ENCODE assay signal across 14 mouse cellular contexts in genomic region chr15:78309865-78310264, GRCm38 (mm10).
"Had no signal": no experiment of that assay in that cellular context is flagged by ENCODE, and none has a peak within 500 bp of the region (broad histone marks: within the 10 kb centered on the region; RNA-seq: fewer than 3 reads in every experiment).

No protein-coding gene starts in this region.

- H3K27me3 ChIP-seq: kidney, embryonic 15.5 days; neural tube, embryonic 15.5 days had no signal

- H3K4me1 ChIP-seq: neural tube, embryonic 15.5 days had no signal

- H3K4me2 ChIP-seq: kidney, embryonic 15.5 days; liver, embryonic 11.5 days; liver, embryonic 15.5 days; neural tube, embryonic 15.5 days had no signal

- ATAC-seq: lung, postnatal 0 days had no signal

- H3K9me3 ChIP-seq: kidney, embryonic 15.5 days; limb, embryonic 10.5 days; liver, embryonic 15.5 days; neural tube, embryonic 15.5 days had no signal

- H3K36me3 ChIP-seq: kidney, embryonic 15.5 days; limb, embryonic 10.5 days; liver, embryonic 15.5 days; neural tube, embryonic 15.5 days had no signal

- H3K27ac ChIP-seq: kidney, embryonic 15.5 days; limb, embryonic 10.5 days; liver, embryonic 15.5 days; neural tube, embryonic 15.5 days had no signal

- H3K9ac ChIP-seq: kidney, embryonic 15.5 days; liver, embryonic 15.5 days; neural tube, embryonic 15.5 days had no signal

- DNase-seq: kidney, adult 2 months; kidney, postnatal 14 days; lung, adult 2 months; lung, postnatal 36 days; midbrain, embryonic 14.5 days; right cerebral cortex, postnatal 14 days; thymus, postnatal 4 days had no signal

- H3K4me3 ChIP-seq: kidney, embryonic 15.5 days; limb, embryonic 10.5 days; liver, embryonic 15.5 days; myocyte; neural tube, embryonic 15.5 days had no signal
